Mouse (Mus musculus): ENCODE data around the gene Auts2.

DNA sequence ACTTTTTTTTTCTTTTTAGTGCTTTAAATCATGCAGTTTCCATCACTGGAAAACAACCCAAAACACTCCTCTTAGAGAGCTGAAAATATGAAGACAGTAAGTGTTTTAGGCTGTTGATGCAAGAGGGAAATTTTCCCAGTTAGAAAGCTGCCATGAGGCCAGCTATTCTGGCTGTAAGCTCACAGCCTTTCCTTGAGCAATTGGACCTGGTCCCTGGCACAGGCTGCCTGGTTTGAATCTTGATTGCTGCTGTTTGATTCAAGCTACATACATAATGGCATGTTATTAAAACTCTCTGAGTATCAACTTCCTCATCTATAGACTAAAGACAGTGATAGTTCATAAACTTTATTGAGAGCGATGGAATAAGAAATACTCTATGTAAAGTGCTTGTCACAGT lies 52.8 kb downstream of the Auts2 start:
- TF ChIP-seq CTCF (IDR thresholded peaks at IDR 0.05; ENCODE audit: low read depth, low read length) (no peak), POLR2A (IDR thresholded peaks at IDR 0.05; ENCODE audit: borderline replicate concordance, low read depth, low read length) (no peak)

Measured in bone marrow macrophage, adult 2 months (primary cell).